Mouse (Mus musculus) frontal cortex, adult 2 months (tissue): ENCODE results near the gene Get4. TPM values are rescaled to one million over a fixed set of nuclear protein-coding genes. Genes with fewer than 3 reads are reported as not detected.

Source experiments
- DNase-seq, 2 experiments: peaks; one replicate each; pipeline ENCODE4 v3.0.0; 2022; ENCODE audit warnings: low spot score in 1 of 2; ENCODE audit errors: extremely low spot score in 1 of 2
- polyA plus RNA-seq: library from polyadenylated mRNA; depleted of rRNA; stranded (reverse); fragments of >200 nt; gene quantifications from 2 replicates; pipeline ENCODE4 v1.2.3, GENCODE M21; 2012; rRNA removed

Get4 gene
- polyA plus RNA-seq, 1 experiment, result 91.6 TPM

GRCm38 (mm10) chr5:139314941-139315642 is 63.0 kb downstream of the Get4 start:
- no peak for DNase-seq

- DNase-seq, result no peak
Measured at GRCm38 (mm10) chr5:139316982-139317675, 65.0 kb downstream of the Get4 start.

GRCm38 (mm10) chr5:139317751-139318504 is 65.8 kb downstream of the Get4 start:
- DNase-seq, result peak in 1 of 2 experiments; percentile 83

Other genes starting within 250 kb of the Get4 start
- 752 and 764 TPM in 2 replicates for gene Prkar1b, start 102.3 kb upstream of the Get4 start, polyA plus RNA-seq
- 7.0 and 7.2 TPM in 2 replicates for gene Dnaaf5, start 102.1 kb upstream of the Get4 start, polyA plus RNA-seq
- gene Sun1, start 51.7 kb upstream of the Get4 start, polyA plus RNA-seq, result 102 and 115 TPM in 2 replicates
- 178 and 201 TPM in 2 replicates for gene Adap1, start 73.3 kb downstream of the Get4 start, polyA plus RNA-seq
- 93.5 and 97.3 TPM in 2 replicates for gene Cox19, start 99.1 kb downstream of the Get4 start, polyA plus RNA-seq
- gene Cyp2w1, start 100.3 kb downstream of the Get4 start, polyA plus RNA-seq, result not detected in 2 replicates
- 12.0 and 15.2 TPM in 2 replicates for gene Gpr146, start 125.4 kb downstream of the Get4 start, polyA plus RNA-seq
- gene C130050O18Rik, start 153.0 kb downstream of the Get4 start, polyA plus RNA-seq, result 0.42 and 0.44 TPM in 2 replicates
- 4.7 and 5.7 TPM in 2 replicates for gene Gper1, start 170.8 kb downstream of the Get4 start, polyA plus RNA-seq
- gene 3110082I17Rik, start 208.2 kb downstream of the Get4 start, polyA plus RNA-seq, result 13.6 and 14.7 TPM in 2 replicates
- 45.4 and 49.0 TPM in 2 replicates for gene Zfand2a, start 232.2 kb downstream of the Get4 start, polyA plus RNA-seq